In genomic region chr11:18722770-18723169, GRCm38 (mm10) we compare ENCODE assay signal across 21 mouse cellular contexts.
DNase-seq lines count a peak whose midpoint lies in the region; ATAC-seq and TF ChIP-seq lines count a peak whose summit lies in the region.
"Had no signal": no experiment of that assay in that cellular context is flagged by ENCODE, and none has a peak within 500 bp of the region (broad histone marks: within the 10 kb centered on the region; RNA-seq: fewer than 3 reads in every experiment).

No protein-coding gene starts in this region.

- no peaks in the 10 kb centered on the region for H3K9me3 ChIP-seq in forebrain, embryonic 14.5 days (replicated peaks; ENCODE audit: control insufficient read depth, low read length)
- no peaks in the 10 kb centered on the region for H3K9me3 ChIP-seq in forebrain, embryonic 11.5 days (ENCODE audit: control insufficient read depth, low read length)
- no peaks in the 10 kb centered on the region for H3K9me3 ChIP-seq in hindbrain, postnatal 0 days (ENCODE audit: low read length)
- H3K9me3 ChIP-seq in hindbrain, embryonic 10.5 days, result no peaks in the 10 kb centered on the region
- H3K9me3 ChIP-seq: embryonic facial prominence, embryonic 12.5 days; embryonic facial prominence, embryonic 15.5 days; forebrain, embryonic 12.5 days; heart, embryonic 10.5 days had no signal

- no peak for TF ChIP-seq POLR2A in brain, embryonic 14.5 days (IDR thresholded peaks at IDR 0.05; ENCODE audit: borderline replicate concordance, extremely low read depth, insufficient read depth, insufficient read length, poor library complexity, severe bottlenecking)

- 72% methylated on average over 8 of the region's 8 CpGs for WGBS in forebrain, embryonic 14.5 days
- 78% methylated on average over 8 of the region's 8 CpGs for WGBS in forebrain, embryonic 11.5 days
- 67% methylated on average over 8 of the region's 8 CpGs for WGBS in hindbrain, postnatal 0 days
- WGBS in hindbrain, embryonic 10.5 days, result 88% methylated on average over 8 of the region's 8 CpGs

- no peak overlapping the region for H3K9ac ChIP-seq in forebrain, embryonic 14.5 days (ENCODE audit: low read length)
- H3K9ac ChIP-seq in forebrain, embryonic 11.5 days (ENCODE audit: low read length), result no peak overlapping the region
- no peak overlapping the region for H3K9ac ChIP-seq in hindbrain, postnatal 0 days (replicated peaks; ENCODE audit: low read length)
- H3K9ac ChIP-seq: embryonic facial prominence, embryonic 12.5 days; embryonic facial prominence, embryonic 15.5 days; forebrain, embryonic 12.5 days had no signal

- no peaks in the 10 kb centered on the region for H3K27me3 ChIP-seq in forebrain, embryonic 14.5 days (replicated peaks; ENCODE audit: control insufficient read depth, insufficient read depth, low read length)
- H3K27me3 ChIP-seq in forebrain, embryonic 11.5 days (ENCODE audit: control insufficient read depth, insufficient read depth, low read length), result no peaks in the 10 kb centered on the region
- no peaks in the 10 kb centered on the region for H3K27me3 ChIP-seq in hindbrain, postnatal 0 days (ENCODE audit: insufficient read depth, low read length)
- no peaks in the 10 kb centered on the region for H3K27me3 ChIP-seq in hindbrain, embryonic 10.5 days (ENCODE audit: insufficient read depth, poor library complexity, severe bottlenecking)
- H3K27me3 ChIP-seq: embryonic facial prominence, embryonic 12.5 days; embryonic facial prominence, embryonic 15.5 days; forebrain, embryonic 12.5 days had no signal

- H3K36me3 ChIP-seq in forebrain, embryonic 14.5 days (ENCODE audit: control insufficient read depth, insufficient read depth, low read length), result no peaks in the 10 kb centered on the region
- no peaks in the 10 kb centered on the region for H3K36me3 ChIP-seq in forebrain, embryonic 11.5 days (ENCODE audit: control insufficient read depth, insufficient read depth, low read length)
- H3K36me3 ChIP-seq in hindbrain, postnatal 0 days (ENCODE audit: insufficient read depth, low read length), result no peaks in the 10 kb centered on the region
- H3K36me3 ChIP-seq in hindbrain, embryonic 10.5 days, result no peaks in the 10 kb centered on the region
- H3K36me3 ChIP-seq: embryonic facial prominence, embryonic 12.5 days; embryonic facial prominence, embryonic 15.5 days; forebrain, embryonic 12.5 days; heart, embryonic 10.5 days had no signal

- no peak for ATAC-seq in forebrain, embryonic 14.5 days
- no peak for ATAC-seq in forebrain, embryonic 11.5 days (replicated peaks; ENCODE audit: low FRiP score)
- ATAC-seq in hindbrain, postnatal 0 days, result no peak
- ATAC-seq in megakaryocyte, adult 5-6 weeks (ENCODE audit: poor library complexity, severe bottlenecking), result no peak
- ATAC-seq: activated CD4-positive, CD25-positive, alpha-beta regulatory T cell, adult 4 months; forebrain, embryonic 16.5 days; intestine, postnatal 0 days had no signal

- no peaks in the 10 kb centered on the region for H3K4me1 ChIP-seq in forebrain, embryonic 14.5 days (ENCODE audit: control insufficient read depth, insufficient read depth, low read length)
- H3K4me1 ChIP-seq in forebrain, embryonic 11.5 days (replicated peaks; ENCODE audit: control insufficient read depth, insufficient read depth, low read length), result no peaks in the 10 kb centered on the region
- H3K4me1 ChIP-seq in hindbrain, postnatal 0 days (ENCODE audit: insufficient read depth, low read length), result no peaks in the 10 kb centered on the region
- H3K4me1 ChIP-seq in hindbrain, embryonic 10.5 days (replicated peaks), result no peaks in the 10 kb centered on the region
- H3K4me1 ChIP-seq: embryonic facial prominence, embryonic 12.5 days; embryonic facial prominence, embryonic 15.5 days; forebrain, embryonic 12.5 days; heart, embryonic 10.5 days had no signal

- H3K4me2 ChIP-seq in forebrain, embryonic 14.5 days (ENCODE audit: low read length), result no peak overlapping the region
- H3K4me2 ChIP-seq in forebrain, embryonic 11.5 days (ENCODE audit: low read depth, low read length, severe bottlenecking), result no peak overlapping the region
- H3K4me2 ChIP-seq in hindbrain, postnatal 0 days (ENCODE audit: low read depth, low read length), result no peak overlapping the region
- H3K4me2 ChIP-seq: embryonic facial prominence, embryonic 12.5 days; embryonic facial prominence, embryonic 15.5 days; forebrain, embryonic 12.5 days had no signal

- DNase-seq in forebrain, embryonic 14.5 days (ENCODE audit: low spot score), result peak; percentile 11
- no peak for DNase-seq in forebrain, embryonic 11.5 days (ENCODE audit: low spot score)
- DNase-seq in hindbrain, postnatal 0 days (ENCODE audit: low spot score), result peak; percentile 12
- no peak for DNase-seq in hindbrain, embryonic 10.5 days (ENCODE audit: low spot score)
- peak; percentile 30 for DNase-seq in brain, embryonic 14.5 days (ENCODE audit: low read depth)
- DNase-seq: adrenal gland, adult 8-10 months; adrenal gland, postnatal 25 days; cerebellum, adult 18-20 months; cerebellum, adult 9-11 months; cerebellum, postnatal 25 days; gastrocnemius, postnatal 10 days; gastrocnemius, postnatal 36 days; heart, adult 2 months had no signal

- no peak for TF ChIP-seq CTCF in hindbrain, postnatal 0 days (IDR thresholded peaks at IDR 0.05; ENCODE audit: low read depth)
- TF ChIP-seq CTCF in brain, embryonic 14.5 days (IDR thresholded peaks at IDR 0.05; ENCODE audit: borderline replicate concordance, extremely low read depth, insufficient read depth, insufficient read length), result no peak

- no peak overlapping the region for H3K27ac ChIP-seq in forebrain, embryonic 14.5 days (ENCODE audit: low read depth, low read length)
- H3K27ac ChIP-seq in forebrain, embryonic 11.5 days (ENCODE audit: low read depth, low read length), result no peak overlapping the region
- no peak overlapping the region for H3K27ac ChIP-seq in hindbrain, postnatal 0 days
- no peak overlapping the region for H3K27ac ChIP-seq in hindbrain, embryonic 10.5 days
- H3K27ac ChIP-seq: embryonic facial prominence, embryonic 12.5 days; embryonic facial prominence, embryonic 15.5 days; forebrain, embryonic 12.5 days; heart, adult 2 months; heart, embryonic 10.5 days had no signal

- H3K4me3 ChIP-seq in forebrain, embryonic 14.5 days (ENCODE audit: low read depth, low read length), result no peak overlapping the region
- H3K4me3 ChIP-seq in forebrain, embryonic 11.5 days (ENCODE audit: low read depth, low read length), result no peak overlapping the region
- H3K4me3 ChIP-seq in hindbrain, postnatal 0 days (ENCODE audit: low read length), result no peak overlapping the region
- H3K4me3 ChIP-seq in hindbrain, embryonic 10.5 days, result no peak overlapping the region
- H3K4me3 ChIP-seq: embryonic facial prominence, embryonic 12.5 days; embryonic facial prominence, embryonic 15.5 days; forebrain, embryonic 12.5 days; heart, adult 2 months; heart, embryonic 10.5 days had no signal

Comparison
In these comparisons a context has a peak if more than half of its experiments do, and no peak if none do; other contexts are left out.
1. DNase-seq: peak in forebrain, embryonic 14.5 days (single experiment), hindbrain, postnatal 0 days (single experiment) and brain, embryonic 14.5 days (single experiment); none in forebrain, embryonic 11.5 days (single experiment) and hindbrain, embryonic 10.5 days (single experiment).